Mouse (Mus musculus): Measurements from ENCODE around the gene Tacr1. TPM values are rescaled to one million over a fixed set of nuclear protein-coding genes. Genes with fewer than 3 reads are reported as not detected.
"Not testable (repeated sequence)": the region's sequence is repeated elsewhere in the genome, so short reads cannot be mapped to it uniquely, and the experiment has no call there.

Gene Tacr1
- polyA plus RNA-seq, 1 experiment from 2014 or later, result 0.39 TPM

- Histone ChIP-seq H3K9me3 (replicated peaks; ENCODE audit: control insufficient read depth, low read length) (no peaks in the 10 kb centered on the region), H3K9ac (ENCODE audit: low read depth, low read length) (no peak overlapping the region), H3K36me3 (ENCODE audit: control insufficient read depth, insufficient read depth, low read length) (no peaks in the 10 kb centered on the region), H3K4me3 (ENCODE audit: low read depth, low read length) (no peak overlapping the region), H3K4me1 (ENCODE audit: control insufficient read depth, insufficient read depth, low read length) (no peaks in the 10 kb centered on the region), H3K4me2 (no peak overlapping the region), H3K27ac (ENCODE audit: low read depth, low read length) (no peak overlapping the region), H3K27me3 (ENCODE audit: control insufficient read depth, insufficient read depth, low read length) (no peaks in the 10 kb centered on the region)
- ATAC-seq (replicated peaks; ENCODE audit: insufficient number of reproducible peaks, low FRiP score, low TSS enrichment), result no peak
- WGBS (ENCODE audit: insufficient replicate concordance), result 75% methylated on average over 4 of the region's 4 CpGs
Observed at GRCm38 (mm10) chr6:82437174-82437573, 35.0 kb downstream of the Tacr1 start.

DNA sequence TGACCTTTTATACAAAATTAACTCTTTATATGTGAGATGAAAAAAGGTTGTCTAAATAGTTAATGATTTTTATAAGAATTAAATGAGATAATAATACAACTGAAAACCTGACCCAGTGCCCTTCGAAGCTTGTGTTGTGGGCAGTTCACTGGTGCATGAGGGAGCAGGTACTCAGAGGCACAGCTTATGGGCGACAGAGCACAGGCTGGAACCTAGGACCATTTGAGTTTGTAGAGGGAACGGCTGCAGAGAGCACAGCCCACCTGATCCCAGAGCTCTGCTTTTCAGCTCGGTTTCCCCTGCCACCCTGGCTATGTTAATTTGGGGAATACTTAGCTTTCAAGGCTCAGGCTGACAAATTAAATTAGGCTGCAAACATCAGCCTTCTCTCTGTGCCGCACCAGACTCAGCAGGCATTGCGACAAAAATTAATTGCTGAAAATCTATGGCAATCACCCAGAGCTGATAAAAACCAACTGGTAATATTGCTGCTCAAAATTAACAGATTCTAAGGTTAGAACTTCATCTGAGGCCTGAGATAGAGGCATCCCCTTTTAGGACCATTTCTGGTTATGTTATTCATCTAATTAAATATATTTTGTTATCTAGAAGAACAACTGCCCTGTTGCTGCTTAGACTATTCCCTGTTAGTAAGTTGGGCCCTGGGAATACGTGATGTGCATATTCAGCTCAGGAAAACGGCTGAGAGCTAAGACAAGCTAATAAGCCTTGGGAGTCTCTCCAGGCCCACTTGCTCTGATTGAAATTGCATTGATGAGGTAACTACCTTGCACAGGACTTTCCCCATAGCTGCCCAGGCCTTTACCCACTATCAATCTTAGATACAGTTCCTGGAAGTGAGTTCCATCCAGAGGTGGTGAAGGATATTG, 50.3 kb downstream of the Tacr1 start:
- ATAC-seq (replicated peaks; ENCODE audit: insufficient number of reproducible peaks, low FRiP score, low TSS enrichment); H3K4me1 ChIP-seq (ENCODE audit: control insufficient read depth, insufficient read depth, low read length); H3K27me3 ChIP-seq (ENCODE audit: control insufficient read depth, insufficient read depth, low read length); H3K9ac ChIP-seq (ENCODE audit: low read depth, low read length); H3K9me3 ChIP-seq (replicated peaks; ENCODE audit: control insufficient read depth, low read length); H3K4me2 ChIP-seq; H3K36me3 ChIP-seq (ENCODE audit: control insufficient read depth, insufficient read depth, low read length); H3K27ac ChIP-seq (ENCODE audit: low read depth, low read length); H3K4me3 ChIP-seq (ENCODE audit: low read depth, low read length): not testable (repeated sequence)
- 68% methylated on average over 8 of the region's 8 CpGs for WGBS (ENCODE audit: insufficient replicate concordance)

GRCm38 (mm10) chr6:82455245-82455644, 53.1 kb downstream of the Tacr1 start:
- H3K36me3 ChIP-seq (ENCODE audit: control insufficient read depth, insufficient read depth, low read length), result no peaks in the 10 kb centered on the region
- H3K9me3 ChIP-seq (replicated peaks; ENCODE audit: control insufficient read depth, low read length), result no peaks in the 10 kb centered on the region
- H3K9ac ChIP-seq (ENCODE audit: low read depth, low read length), result no peak overlapping the region
- H3K4me1 ChIP-seq (ENCODE audit: control insufficient read depth, insufficient read depth, low read length), result no peaks in the 10 kb centered on the region
- WGBS (ENCODE audit: insufficient replicate concordance), result 32% methylated on average over 3 of the region's 3 CpGs
- no peak overlapping the region for H3K4me3 ChIP-seq (ENCODE audit: low read depth, low read length)
- no peak overlapping the region for H3K4me2 ChIP-seq
- ATAC-seq (replicated peaks; ENCODE audit: insufficient number of reproducible peaks, low FRiP score, low TSS enrichment), result 0 out of 2 replicates have a peak, but pooled peaks have one; percentile 52
- no peak overlapping the region for H3K27ac ChIP-seq (ENCODE audit: low read depth, low read length)
- H3K27me3 ChIP-seq (ENCODE audit: control insufficient read depth, insufficient read depth, low read length), result no peaks in the 10 kb centered on the region

- H3K27me3 ChIP-seq (ENCODE audit: control insufficient read depth, insufficient read depth, low read length), result no peaks in the 10 kb centered on the region
- no peak overlapping the region for H3K27ac ChIP-seq (ENCODE audit: low read depth, low read length)
- 80% methylated on average over 7 of the region's 7 CpGs for WGBS (ENCODE audit: insufficient replicate concordance)
- no peaks in the 10 kb centered on the region for H3K36me3 ChIP-seq (ENCODE audit: control insufficient read depth, insufficient read depth, low read length)
- no peak overlapping the region for H3K4me3 ChIP-seq (ENCODE audit: low read depth, low read length)
- no peaks in the 10 kb centered on the region for H3K4me1 ChIP-seq (ENCODE audit: control insufficient read depth, insufficient read depth, low read length)
- no peak overlapping the region for H3K4me2 ChIP-seq
- no peak for ATAC-seq (replicated peaks; ENCODE audit: insufficient number of reproducible peaks, low FRiP score, low TSS enrichment)
- no peaks in the 10 kb centered on the region for H3K9me3 ChIP-seq (replicated peaks; ENCODE audit: control insufficient read depth, low read length)
- H3K9ac ChIP-seq (ENCODE audit: low read depth, low read length), result no peak overlapping the region
Observed at GRCm38 (mm10) chr6:82457163-82457763, 55.1 kb downstream of the Tacr1 start.

GRCm38 (mm10) chr6:82458762-82459389, 56.7 kb downstream of the Tacr1 start:
- Histone ChIP-seq H3K9ac (ENCODE audit: low read depth, low read length) (no peak overlapping the region), H3K36me3 (ENCODE audit: control insufficient read depth, insufficient read depth, low read length) (no peaks in the 10 kb centered on the region), H3K4me1 (ENCODE audit: control insufficient read depth, insufficient read depth, low read length) (no peaks in the 10 kb centered on the region), H3K4me2 (no peak overlapping the region), H3K9me3 (replicated peaks; ENCODE audit: control insufficient read depth, low read length) (no peaks in the 10 kb centered on the region), H3K27ac (ENCODE audit: low read depth, low read length) (no peak overlapping the region), H3K27me3 (ENCODE audit: control insufficient read depth, insufficient read depth, low read length) (no peaks in the 10 kb centered on the region), H3K4me3 (ENCODE audit: low read depth, low read length) (no peak overlapping the region)
- 66% methylated on average over 15 of the region's 15 CpGs for WGBS (ENCODE audit: insufficient replicate concordance)
- ATAC-seq (replicated peaks; ENCODE audit: insufficient number of reproducible peaks, low FRiP score, low TSS enrichment), result no peak

DNA sequence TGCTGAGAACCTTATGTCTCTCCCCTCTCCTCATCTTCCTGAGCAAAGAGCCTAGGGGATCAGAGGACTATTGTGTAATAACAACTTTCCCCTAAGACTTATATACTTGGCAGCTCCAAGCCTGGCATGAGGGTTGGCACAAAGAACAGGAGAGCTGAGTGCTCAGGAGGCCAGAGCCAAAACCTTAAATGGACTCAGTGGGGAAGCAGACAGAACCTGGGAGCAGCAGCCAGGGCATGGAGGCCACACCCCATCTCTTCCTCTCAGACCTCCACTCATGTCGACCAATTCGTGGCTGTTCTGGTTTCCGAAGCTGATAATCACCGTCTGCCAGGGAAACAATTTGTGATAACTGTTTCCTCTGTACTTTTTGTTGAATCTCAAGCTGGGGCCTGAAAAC, 61.0 kb downstream of the Tacr1 start:
- ATAC-seq (replicated peaks; ENCODE audit: insufficient number of reproducible peaks, low FRiP score, low TSS enrichment), result no peak; the same call in 1 of the 2 replicates
- Histone ChIP-seq H3K9ac (ENCODE audit: low read depth, low read length) (no peak overlapping the region), H3K4me3 (ENCODE audit: low read depth, low read length) (no peak overlapping the region), H3K27ac (ENCODE audit: low read depth, low read length) (no peak overlapping the region), H3K9me3 (replicated peaks; ENCODE audit: control insufficient read depth, low read length) (no peaks in the 10 kb centered on the region), H3K36me3 (ENCODE audit: control insufficient read depth, insufficient read depth, low read length) (no peaks in the 10 kb centered on the region), H3K4me2 (no peak overlapping the region), H3K27me3 (ENCODE audit: control insufficient read depth, insufficient read depth, low read length) (no peaks in the 10 kb centered on the region), H3K4me1 (ENCODE audit: control insufficient read depth, insufficient read depth, low read length) (no peaks in the 10 kb centered on the region)
- WGBS (ENCODE audit: insufficient replicate concordance), result 22% methylated on average over 4 of the region's 4 CpGs

- H3K4me2 ChIP-seq, result no peak overlapping the region
- no peak overlapping the region for H3K9ac ChIP-seq (ENCODE audit: low read depth, low read length)
- no peak overlapping the region for H3K4me3 ChIP-seq (ENCODE audit: low read depth, low read length)
- no peak for ATAC-seq (replicated peaks; ENCODE audit: insufficient number of reproducible peaks, low FRiP score, low TSS enrichment)
- 51% methylated on average over 6 of the region's 6 CpGs for WGBS (ENCODE audit: insufficient replicate concordance)
- H3K27me3 ChIP-seq (ENCODE audit: control insufficient read depth, insufficient read depth, low read length), result no peaks in the 10 kb centered on the region
- H3K27ac ChIP-seq (ENCODE audit: low read depth, low read length), result no peak overlapping the region
- H3K9me3 ChIP-seq (replicated peaks; ENCODE audit: control insufficient read depth, low read length), result no peaks in the 10 kb centered on the region
- no peaks in the 10 kb centered on the region for H3K36me3 ChIP-seq (ENCODE audit: control insufficient read depth, insufficient read depth, low read length)
- no peaks in the 10 kb centered on the region for H3K4me1 ChIP-seq (ENCODE audit: control insufficient read depth, insufficient read depth, low read length)
Observed at GRCm38 (mm10) chr6:82474477-82474876, 72.3 kb downstream of the Tacr1 start.

GRCm38 (mm10) chr6:82483842-82484241, 81.7 kb downstream of the Tacr1 start:
- H3K36me3 ChIP-seq (ENCODE audit: control insufficient read depth, insufficient read depth, low read length), result no peaks in the 10 kb centered on the region
- WGBS (ENCODE audit: insufficient replicate concordance), result 78% methylated on average over 1 of the region's 1 CpGs
- no peaks in the 10 kb centered on the region for H3K9me3 ChIP-seq (replicated peaks; ENCODE audit: control insufficient read depth, low read length)
- no peaks in the 10 kb centered on the region for H3K27me3 ChIP-seq (ENCODE audit: control insufficient read depth, insufficient read depth, low read length)
- ATAC-seq (replicated peaks; ENCODE audit: insufficient number of reproducible peaks, low FRiP score, low TSS enrichment), result no peak
- no peak overlapping the region for H3K9ac ChIP-seq (ENCODE audit: low read depth, low read length)
- H3K4me2 ChIP-seq, result no peak overlapping the region
- H3K4me1 ChIP-seq (ENCODE audit: control insufficient read depth, insufficient read depth, low read length), result no peaks in the 10 kb centered on the region
- H3K4me3 ChIP-seq (ENCODE audit: low read depth, low read length), result no peak overlapping the region
- no peak overlapping the region for H3K27ac ChIP-seq (ENCODE audit: low read depth, low read length)
